Mouse (Mus musculus) C2C12 (cell line): ENCODE results near the gene Cux1.

Experiments used
- CEBPB ChIP-seq: IDR thresholded peaks from one replicate; pipeline ENCODE4 v1.6.1; 2011; ENCODE audit warnings: low read depth, mild to moderate bottlenecking, control low read depth, moderate library complexity
- CTCF ChIP-seq: IDR thresholded peaks from one replicate; pipeline ENCODE4 v1.5.1; 2011; ENCODE audit not compliant: control insufficient read depth, insufficient read depth, insufficient read length
- USF1 ChIP-seq: IDR thresholded peaks from one replicate; pipeline ENCODE4 v1.6.1; 2011; ENCODE audit warnings: low read depth, mild to moderate bottlenecking, control low read depth, moderate library complexity

DNA sequence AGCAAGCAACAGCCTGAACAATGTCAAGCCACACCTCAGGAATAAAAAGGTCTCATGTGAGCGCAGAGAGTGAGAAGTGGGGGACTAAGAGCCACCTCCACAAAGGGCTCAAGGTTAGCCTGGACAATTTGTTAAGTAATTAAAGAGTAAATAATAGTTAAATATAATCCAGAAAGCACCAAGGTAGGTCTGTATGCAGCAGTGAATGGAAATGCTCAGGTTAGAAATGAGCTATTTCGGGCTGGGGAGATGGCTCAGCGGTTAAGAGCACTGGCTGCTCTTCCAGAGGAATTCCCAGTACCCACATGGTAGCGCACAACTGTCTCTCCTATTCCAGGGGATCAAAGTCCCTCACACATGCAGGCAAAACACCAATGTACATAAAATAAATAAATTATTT lies 59.7 kb downstream of the Cux1 start:
- TF ChIP-seq USF1 (no peak), CEBPB (no peak), CTCF (no peak)
